In the genomic region with DNA sequence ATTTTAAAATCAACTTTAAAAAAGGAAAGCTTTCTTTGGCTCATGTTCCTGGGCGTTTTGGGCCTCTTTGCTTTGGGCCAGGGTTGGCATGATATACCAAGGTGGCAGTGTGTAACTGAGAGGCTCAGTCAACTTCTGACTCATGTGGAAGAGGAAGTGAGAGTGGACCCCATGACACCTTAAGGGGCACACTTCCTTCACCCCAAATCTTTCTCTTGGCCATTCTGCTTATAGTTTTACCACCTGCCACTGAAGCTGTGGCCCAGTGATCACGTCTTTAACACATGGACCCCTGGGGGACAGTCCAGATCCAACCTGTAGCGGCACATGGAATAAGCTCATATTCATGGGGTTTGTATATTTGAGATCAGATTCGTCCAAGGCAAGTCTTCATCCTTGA, we compare ENCODE assay signal across 24 mouse cellular contexts.
"Had no signal": no experiment of that assay in that cellular context is flagged by ENCODE, and none has a peak within 500 bp of the region (broad histone marks: within the 10 kb centered on the region; RNA-seq: fewer than 3 reads in every experiment).

No protein-coding gene starts in this region.

- DNase-seq: kidney, adult 11 months; kidney, adult 8-10 months; kidney, postnatal 10 days; kidney, postnatal 36 days; layer of hippocampus, postnatal 36 days; left cerebral cortex, postnatal 4 days; liver, postnatal 0 days; lung, embryonic 14.5 days; right cerebral cortex, postnatal 14 days; thymus, postnatal 36 days had no signal

- H3K36me3 ChIP-seq: intestine, embryonic 15.5 days; kidney, embryonic 15.5 days; limb, embryonic 12.5 days; limb, embryonic 15.5 days; midbrain, embryonic 15.5 days; neural tube, embryonic 13.5 days had no signal

- H3K9me3 ChIP-seq: intestine, embryonic 15.5 days; kidney, embryonic 15.5 days; limb, embryonic 15.5 days; midbrain, embryonic 15.5 days; neural tube, embryonic 13.5 days had no signal

- ATAC-seq: intestine, embryonic 15.5 days; liver, postnatal 0 days; lung, postnatal 0 days; midbrain, embryonic 15.5 days had no signal

- H3K27me3 ChIP-seq: intestine, embryonic 15.5 days; kidney, embryonic 15.5 days; limb, embryonic 15.5 days; midbrain, embryonic 15.5 days had no signal

- H3K9ac ChIP-seq: intestine, embryonic 15.5 days; kidney, embryonic 15.5 days; limb, embryonic 12.5 days; limb, embryonic 15.5 days; liver, embryonic 14.5 days; liver, postnatal 0 days; lung, embryonic 14.5 days; midbrain, embryonic 15.5 days; neural tube, embryonic 13.5 days had no signal

- H3K4me1 ChIP-seq: intestine, embryonic 15.5 days; kidney, embryonic 15.5 days; limb, embryonic 12.5 days; limb, embryonic 15.5 days; midbrain, embryonic 15.5 days; neural tube, embryonic 13.5 days had no signal

- H3K4me2 ChIP-seq: intestine, embryonic 15.5 days; kidney, embryonic 15.5 days; limb, embryonic 12.5 days; limb, embryonic 15.5 days; liver, embryonic 11.5 days; lung, embryonic 14.5 days; midbrain, embryonic 11.5 days; midbrain, embryonic 15.5 days; neural tube, embryonic 13.5 days had no signal

- H3K4me3 ChIP-seq: intestine, embryonic 15.5 days; kidney, embryonic 15.5 days; left cerebral cortex, adult 2 months; limb, embryonic 12.5 days; limb, embryonic 15.5 days; midbrain, embryonic 15.5 days; myocyte; neural tube, embryonic 13.5 days had no signal

- H3K27ac ChIP-seq: intestine, embryonic 15.5 days; kidney, embryonic 15.5 days; left cerebral cortex, adult 2 months; limb, embryonic 12.5 days; limb, embryonic 15.5 days; liver, embryonic 14.5 days; macrophage; midbrain, embryonic 15.5 days; neural tube, embryonic 13.5 days; stomach, postnatal 0 days had no signal
